Mouse (Mus musculus) cerebellum, postnatal 25 days (tissue): Measurements from ENCODE around the gene Tex38.

Experiments used
- DNase-seq, 2 experiments: peaks; one replicate each; pipeline ENCODE4 v3.0.0; 2021; ENCODE audit warnings: mixed read lengths in 2 of 2

Gene Tex38

DNA sequence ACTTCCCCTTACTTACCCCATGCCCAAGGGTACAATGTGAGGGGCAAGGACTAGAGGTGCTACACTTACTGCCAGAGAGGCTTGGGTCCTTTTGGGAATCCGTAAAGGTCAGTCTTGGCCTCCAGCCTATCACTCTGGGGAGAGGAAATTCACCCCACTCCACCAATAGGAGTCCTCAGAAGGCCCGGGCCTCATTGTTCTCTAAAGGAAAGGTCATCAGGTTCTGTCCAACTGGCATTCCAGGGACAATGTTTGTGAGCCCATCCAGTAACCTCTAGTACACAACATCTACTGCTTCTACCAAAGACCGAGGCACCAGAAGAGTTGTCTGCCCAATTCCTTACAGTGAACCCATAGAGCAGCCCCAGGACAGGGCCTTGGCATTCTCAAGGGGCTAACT lies at the start of gene Tex38:
Tex38 (minus strand) TSS at position 101 of the 400 bp plus-strand sequence.
- DNase-seq, result no peak

DNA sequence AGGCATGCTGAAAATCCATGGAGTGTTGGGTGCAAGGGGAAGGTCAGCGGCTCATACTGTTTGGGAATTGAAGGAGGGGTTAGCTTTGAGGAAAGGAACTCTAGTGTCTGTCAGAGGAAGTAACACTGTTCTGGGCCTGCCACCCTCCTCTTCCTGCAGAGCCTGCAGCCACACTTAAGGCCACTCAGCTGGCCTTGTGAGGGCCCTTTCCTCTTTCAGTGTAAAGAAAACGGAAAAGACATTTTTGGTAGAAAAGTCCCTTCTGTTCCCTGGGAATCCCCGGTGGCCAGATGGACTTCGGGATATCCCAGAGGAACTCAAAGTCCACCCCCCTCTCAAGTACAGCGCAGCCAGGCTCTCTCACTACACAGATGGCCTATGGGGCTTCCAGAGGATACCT lies 49.7 kb upstream of the Tex38 start:
- DNase-seq, result no peak

- no peak for DNase-seq
Observed at GRCm38 (mm10) chr4:115828572-115828902, 47.7 kb upstream of the Tex38 start.

GRCm38 (mm10) chr4:115827888-115828571 lies 47.2 kb upstream of the Tex38 start, which contains the start of gene Mob3c:
Gene Mob3c (plus strand): TSS chr4:115828092.
- peak; percentile 70 to 82 for DNase-seq

- no peak for DNase-seq
Observed at GRCm38 (mm10) chr4:115827535-115827887, 46.7 kb upstream of the Tex38 start.

DNA sequence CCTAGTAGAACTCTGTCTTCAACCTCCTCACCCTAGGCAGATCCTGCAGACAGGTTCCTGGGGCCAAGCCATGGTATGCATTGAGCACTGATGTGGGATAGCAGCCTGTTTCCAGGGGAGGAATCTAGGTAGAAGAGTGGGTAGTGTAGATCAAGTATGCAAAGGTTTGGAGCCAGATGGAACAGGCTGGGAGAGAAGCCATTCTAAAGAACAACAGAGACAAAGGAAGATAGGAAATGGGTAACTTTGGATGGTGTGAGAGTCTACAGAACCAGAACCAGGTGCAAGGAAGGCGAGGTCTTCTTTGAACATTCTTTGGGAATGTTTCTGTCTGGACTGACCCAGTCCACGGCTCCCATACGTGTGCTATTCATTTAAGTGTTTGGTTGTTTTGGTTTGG lies 46.2 kb upstream of the Tex38 start:
- DNase-seq, result no peak

DNA sequence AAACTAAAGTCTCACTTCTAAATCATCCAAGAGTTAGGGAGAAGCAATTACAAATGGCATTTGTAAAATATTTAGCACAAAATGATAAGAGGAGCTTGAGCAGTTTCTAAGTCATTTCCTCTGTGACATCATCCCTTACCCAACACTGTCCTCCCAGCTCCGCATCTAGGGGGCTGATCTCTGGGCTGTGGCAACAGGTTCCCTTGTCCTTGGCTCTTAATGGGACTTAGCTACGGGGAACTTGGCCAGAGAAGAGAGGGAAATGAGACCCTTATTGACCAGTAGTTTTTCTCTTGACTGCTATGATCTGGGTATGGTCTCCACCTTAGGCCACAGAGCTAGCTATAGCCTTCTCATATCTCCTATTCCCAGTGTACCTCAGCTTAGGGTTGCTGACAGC lies 44.5 kb upstream of the Tex38 start:
- DNase-seq, result no peak

GRCm38 (mm10) chr4:115824178-115824577 lies 43.4 kb upstream of the Tex38 start:
- no peak for DNase-seq

- DNase-seq, result no peak
Observed at GRCm38 (mm10) chr4:115821928-115822327, 41.1 kb upstream of the Tex38 start.

DNA sequence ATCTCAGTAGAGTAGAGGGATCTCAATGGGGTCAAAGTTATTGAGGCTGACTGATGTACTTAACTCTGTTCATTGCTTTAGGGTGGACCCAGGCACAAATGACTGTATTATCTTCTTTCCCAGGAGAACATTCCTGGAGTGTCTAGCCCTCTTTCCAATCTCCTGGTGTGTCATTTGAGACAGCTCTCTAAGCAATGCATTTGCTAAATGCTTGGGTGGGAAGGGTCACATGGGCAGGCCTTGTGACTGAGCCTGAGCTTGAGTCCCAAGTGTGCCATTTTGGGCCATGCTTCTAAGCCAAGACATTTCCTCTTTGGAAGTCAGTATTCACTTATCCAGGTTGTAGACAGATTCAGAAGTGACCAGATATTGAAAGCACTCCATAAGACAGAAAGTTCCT lies 40.6 kb upstream of the Tex38 start:
- DNase-seq, result no peak

GRCm38 (mm10) chr4:115820944-115821343 lies 40.1 kb upstream of the Tex38 start:
- DNase-seq, result no peak

DNA sequence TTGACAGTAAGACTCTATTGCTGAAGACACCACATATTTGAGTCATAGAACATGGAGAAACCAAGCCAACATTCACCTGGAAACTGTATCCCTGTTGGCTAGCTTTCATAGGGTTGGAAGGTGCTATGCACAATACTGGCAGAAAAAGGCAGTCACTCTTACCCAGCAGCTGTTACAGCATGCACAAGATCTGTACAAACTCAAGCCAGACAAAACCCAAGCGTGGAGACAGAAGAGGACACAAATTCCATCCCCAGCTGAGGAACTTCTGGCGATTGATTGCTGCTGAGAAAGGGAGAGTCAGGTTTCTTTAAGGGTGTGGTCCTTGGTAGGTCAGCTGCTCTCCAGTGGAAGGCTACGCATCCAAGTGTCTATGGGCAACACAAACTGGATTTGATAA lies 39.4 kb upstream of the Tex38 start:
- DNase-seq, result no peak

- no peak for DNase-seq
Observed at GRCm38 (mm10) chr4:115815606-115816005, 34.8 kb upstream of the Tex38 start.

GRCm38 (mm10) chr4:115812326-115812725 lies 31.5 kb upstream of the Tex38 start:
- no peak for DNase-seq

- DNase-seq, result no peak
Observed at GRCm38 (mm10) chr4:115799981-115800380, 19.2 kb upstream of the Tex38 start.

DNA sequence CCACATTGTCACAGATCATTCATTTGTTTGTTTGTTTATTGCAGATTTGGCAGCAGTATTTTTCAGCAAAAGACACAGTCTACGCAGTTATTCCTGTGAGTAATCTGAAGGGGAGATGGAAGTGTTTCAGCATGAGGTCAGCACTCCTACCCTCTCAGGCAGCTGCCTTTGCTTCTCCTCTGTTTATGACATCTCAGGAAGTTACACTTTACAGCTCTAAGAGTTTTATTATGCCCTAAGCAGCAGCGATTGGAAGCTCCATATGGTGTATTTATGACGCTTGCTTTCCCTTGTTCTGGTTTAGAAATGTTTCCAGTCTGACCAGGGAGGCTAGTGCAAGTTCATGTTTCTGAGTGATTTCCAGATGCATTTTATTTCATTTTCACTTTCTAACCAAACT lies 14.5 kb upstream of the Tex38 start:
- DNase-seq, result no peak

- no peak for DNase-seq
Observed at GRCm38 (mm10) chr4:115790864-115791263, 10.0 kb upstream of the Tex38 start.

DNA sequence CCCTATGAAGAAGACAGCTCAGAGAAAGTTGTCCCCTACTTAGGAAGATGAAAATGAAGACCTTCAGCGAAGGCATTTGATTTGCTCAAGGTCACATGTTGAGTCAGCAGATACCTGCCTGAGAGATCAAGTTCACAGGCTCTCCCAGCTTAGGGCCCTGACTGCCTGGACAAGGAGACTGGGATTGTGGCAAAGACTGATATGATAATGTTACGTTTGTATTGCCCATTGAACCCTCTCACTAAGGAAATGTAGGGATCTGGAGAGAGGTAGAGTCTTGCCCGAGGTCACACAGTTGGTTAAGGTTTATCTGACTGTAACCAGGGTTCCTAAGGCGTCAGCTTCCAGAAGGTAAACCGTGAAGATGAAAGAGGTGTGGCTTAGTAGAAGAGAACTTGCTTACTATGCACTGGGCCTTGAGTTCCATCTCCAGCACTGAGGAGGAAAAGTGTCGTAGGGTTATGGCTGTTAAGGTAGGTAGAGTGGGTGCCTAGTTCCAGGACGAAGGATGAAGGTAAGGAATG lies 4.8 kb upstream of the Tex38 start:
- DNase-seq, result no peak

DNA sequence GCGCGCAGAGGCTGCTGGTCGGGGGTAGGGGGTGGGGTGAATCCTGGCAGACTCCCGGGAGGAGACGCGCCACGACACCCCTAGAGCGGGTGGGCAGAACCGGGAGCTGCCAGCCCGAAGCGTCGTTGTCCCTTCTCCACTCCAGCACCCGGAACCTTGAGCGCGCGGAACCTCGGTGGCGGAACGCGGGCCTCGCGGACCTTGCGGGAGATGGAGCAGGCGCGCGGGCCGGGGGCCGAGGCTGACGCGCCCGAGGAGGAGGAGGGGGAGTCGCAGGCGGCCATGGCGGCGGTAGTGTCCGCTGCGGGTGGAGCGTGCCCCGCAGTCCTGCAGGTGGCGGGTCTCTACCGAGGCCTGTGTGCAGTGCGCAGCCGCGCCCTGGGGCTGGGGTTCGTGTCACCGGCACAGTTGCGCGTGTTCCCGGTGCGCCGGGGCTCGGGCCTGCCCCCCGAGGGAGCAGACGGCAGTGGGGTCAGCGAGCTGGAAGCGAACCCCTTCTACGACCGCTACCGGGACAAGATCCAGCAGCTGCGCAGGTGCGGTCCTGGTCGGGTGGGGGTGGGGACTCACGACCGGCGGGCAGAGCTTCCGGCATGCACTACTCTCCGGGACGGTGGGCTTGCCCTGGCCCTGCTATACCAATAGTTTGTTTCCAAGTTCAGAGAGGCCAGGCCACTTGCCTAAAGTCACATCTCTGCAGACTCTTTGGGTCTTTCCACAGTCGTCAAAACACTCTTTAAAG lies 4.1 kb upstream of the Tex38 start, which contains the start of gene Atpaf1:
Atpaf1 (plus strand) TSS at position 44 of the 742 bp plus-strand sequence.
- peak; percentile 87 to 90 for DNase-seq

DNA sequence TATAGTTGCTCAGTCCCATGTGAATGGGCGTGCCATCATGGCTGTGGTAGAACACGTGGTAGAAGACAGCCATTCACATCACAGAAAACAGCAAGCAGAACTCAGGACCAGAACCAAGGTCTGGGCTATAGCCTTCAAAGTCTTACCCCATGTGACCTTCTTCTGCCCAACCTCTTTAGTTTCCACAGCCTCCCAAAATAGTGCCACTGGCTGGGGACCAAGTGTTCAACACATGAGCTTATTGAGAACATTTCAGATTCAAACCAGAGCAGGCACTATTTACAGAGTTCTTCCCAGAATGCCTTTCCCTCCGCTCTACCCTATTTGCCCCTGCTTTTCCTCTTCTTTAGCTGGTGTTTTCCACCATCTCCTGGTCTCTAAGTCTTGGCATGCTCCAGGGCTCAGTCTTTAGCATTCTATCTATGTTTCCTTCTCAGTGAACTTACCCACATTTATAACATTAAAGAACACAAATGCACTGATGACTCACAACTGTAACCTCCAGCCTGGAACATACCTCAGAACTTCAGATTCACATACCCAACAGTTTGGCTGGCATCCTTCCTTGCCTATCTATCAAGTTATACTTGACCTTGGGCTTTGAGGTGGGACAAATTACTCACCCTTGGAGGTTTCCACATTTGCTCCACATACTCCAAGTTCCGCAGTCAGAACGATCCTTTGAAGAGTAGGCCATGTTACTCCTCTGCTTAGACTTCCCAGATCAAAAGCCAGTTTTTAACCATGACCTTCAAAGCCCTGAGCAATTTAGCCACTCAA lies 1.4 kb upstream of the Tex38 start:
- DNase-seq, result no peak

DNA sequence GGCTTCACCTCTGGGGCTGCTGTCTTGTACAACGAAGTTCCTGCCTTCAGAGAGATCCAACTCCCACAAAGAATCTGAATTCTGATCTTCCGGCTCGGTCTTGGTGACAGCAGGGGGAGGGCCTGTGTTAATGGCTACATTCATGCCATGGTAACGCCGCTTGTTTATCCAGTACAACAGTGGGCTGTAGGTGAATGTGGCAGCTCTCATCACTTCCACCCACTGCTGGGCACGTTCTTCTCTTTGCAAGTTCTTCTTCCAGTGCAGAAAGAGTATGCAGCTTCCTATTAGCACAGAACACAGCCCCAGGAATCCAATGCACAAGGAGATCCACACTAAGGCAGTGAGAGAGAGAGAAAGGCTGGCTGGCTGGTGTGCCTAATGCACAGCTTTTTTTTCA lies 549 bp downstream of the Tex38 start:
- DNase-seq, result no peak

GRCm38 (mm10) chr4:115777627-115778026 lies 3.2 kb downstream of the Tex38 start:
- DNase-seq, result no peak

DNA sequence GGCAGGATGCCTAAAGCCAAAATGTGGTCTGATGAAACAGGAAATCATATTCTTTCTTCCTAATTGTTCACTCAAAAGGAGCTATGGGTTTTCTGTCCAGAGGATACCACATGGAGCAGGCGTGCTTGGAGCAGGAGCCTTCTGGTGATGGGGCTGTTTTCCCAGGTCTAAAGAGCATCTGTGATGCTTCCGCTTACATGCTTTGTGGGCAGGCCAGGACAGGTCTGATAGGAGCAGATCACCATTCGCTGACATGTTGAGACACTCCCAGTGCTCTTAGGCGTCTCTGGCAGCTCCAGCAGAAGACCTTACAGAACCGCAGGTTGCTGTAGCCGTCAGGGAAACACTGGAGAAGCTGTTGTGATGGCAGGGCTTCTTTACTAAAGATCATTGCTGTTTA lies 5.8 kb downstream of the Tex38 start:
- no peak for DNase-seq
